Mouse (Mus musculus) lung, adult 2 months (tissue): ENCODE data around the gene Zc3h7b. TPM values are rescaled to one million over a fixed set of nuclear protein-coding genes. Genes with fewer than 3 reads are reported as not detected.
"Not testable (repeated sequence)": the region's sequence is repeated elsewhere in the genome, so short reads cannot be mapped to it uniquely, and the experiment has no call there.

ENCODE experiments used
- DNase-seq: peaks from one replicate; pipeline ENCODE4 v3.0.0; 2022
- H3K4me1 ChIP-seq: fragments of 200-500 bp; 2 replicates; pipeline ENCODE4 v1.6.1; 2011; ENCODE audit warnings: low read length; ENCODE audit not compliant: control insufficient read depth, insufficient read depth
- H3K4me3 ChIP-seq: fragments of 200-500 bp; replicated peaks from 2 replicates; pipeline ENCODE3; 2011; ENCODE audit warnings: low read depth, mild to moderate bottlenecking, control low read depth, low read length; ENCODE audit errors: extremely low read depth
- CTCF ChIP-seq: fragments of 200-500 bp; IDR thresholded peaks from 2 replicates; pipeline ENCODE4 v1.5.1; 2011; ENCODE audit warnings: mild to moderate bottlenecking, low read length, control low read depth; ENCODE audit not compliant: insufficient read depth
- POLR2A ChIP-seq: fragments of 200-500 bp; IDR thresholded peaks from 2 replicates; pipeline ENCODE4 v1.6.1; 2011; ENCODE audit warnings: low read depth, mild to moderate bottlenecking, control low read depth, low read length, borderline replicate concordance; ENCODE audit errors: extremely low read depth
- WGBS: fragments of 180-500 bp; shearing (Covaris S2); methylation state at CpG from one replicate; pipeline ENCODE4 v1.1.7; 2018; 5-methylcytosine and 5-hydroxymethylcytosine counted together
- polyA plus RNA-seq: library from polyadenylated mRNA; depleted of rRNA; stranded (reverse); fragments of >200 nt; gene quantifications from 2 replicates; pipeline ENCODE4 v1.2.3, GENCODE M21; 2012; rRNA removed

Gene Zc3h7b
- 47.5 and 52.4 TPM in 2 replicates for polyA plus RNA-seq

- H3K4me3 ChIP-seq, result peak within 1 kb of the TSS; percentile 91
- no peak for TF ChIP-seq CTCF
- peak; percentile 43; the same call in 1 of the 2 replicates for TF ChIP-seq POLR2A
- peak; percentile 78 for DNase-seq
- under 1% methylated on average over 65 of the region's 65 CpGs for WGBS
- peaks cover 4% of the 10 kb centered on the region; the same call in 1 of the 2 replicates for H3K4me1 ChIP-seq
Measured at GRCm38 (mm10) chr15:81744992-81745600, at the start of gene Zc3h7b, which contains the start of gene Rangap1. TSS of gene Zc3h7b (plus strand) at chr15:81745057. TSS of gene Rangap1 (minus strand) at chr15:81745530.

GRCm38 (mm10) chr15:81697175-81697574, 47.7 kb upstream of the Zc3h7b start, which contains the start of gene Chadl:
TSS of gene Chadl (minus strand) at chr15:81697287.
- DNase-seq, result no peak
- H3K4me3 ChIP-seq, result no peak within 1 kb of the TSS
- WGBS, result 70% methylated on average over 7 of the region's 7 CpGs
- H3K4me1 ChIP-seq, result peaks cover 2% of the 10 kb centered on the region; the same call in 1 of the 2 replicates
- TF ChIP-seq CTCF (no peak), POLR2A (no peak)

DNA sequence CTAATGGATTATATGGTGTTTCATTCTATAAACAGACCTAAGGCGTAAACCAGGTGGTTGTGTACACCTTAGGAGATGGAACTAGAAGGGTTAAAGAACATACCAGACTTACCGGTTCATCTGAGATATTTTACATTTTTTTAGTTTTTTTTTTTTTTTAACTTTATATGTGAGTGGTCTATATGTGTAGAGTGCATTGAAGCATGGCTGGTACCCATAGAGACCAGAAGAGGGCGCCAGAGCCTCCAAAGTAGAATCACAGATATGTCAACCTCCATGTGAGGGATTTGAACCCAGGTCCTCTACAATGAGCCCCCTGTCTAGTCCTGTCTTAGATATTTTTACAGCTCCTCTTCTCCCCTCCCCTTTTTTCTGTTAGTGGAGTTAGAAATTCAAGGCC, 47.0 kb upstream of the Zc3h7b start:
- Histone ChIP-seq H3K4me1 (peaks cover 2% of the 10 kb centered on the region; the same call in 1 of the 2 replicates), H3K4me3 (no peak overlapping the region)
- TF ChIP-seq POLR2A (no peak), CTCF (peak; percentile 43; the same call in 1 of the 2 replicates)
- DNase-seq, result no peak
- WGBS, result 42% methylated on average over 3 of the region's 3 CpGs

DNA sequence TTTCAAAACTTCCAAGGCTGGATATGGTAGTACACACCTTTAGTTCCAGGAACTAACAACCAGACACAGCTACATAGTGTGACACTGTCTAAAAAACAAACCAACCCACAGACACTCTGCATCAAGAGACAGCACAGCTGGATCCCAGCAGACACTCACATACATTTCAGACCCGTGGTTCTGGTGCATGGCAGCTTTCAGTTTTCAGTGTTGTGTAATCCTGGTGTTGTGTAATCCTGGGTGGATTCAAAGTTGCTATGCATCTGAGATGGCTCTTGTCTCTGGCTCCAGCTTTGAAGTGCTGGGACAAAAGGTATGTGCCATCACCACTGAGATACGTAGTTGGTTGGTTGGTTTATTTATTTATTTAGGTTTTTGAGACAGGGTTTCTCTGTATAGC, 46.3 kb upstream of the Zc3h7b start:
- no peak for DNase-seq
- no peak for TF ChIP-seq POLR2A
- no peak for TF ChIP-seq CTCF
- 33% methylated on average over 2 of the region's 2 CpGs for WGBS
- H3K4me3 ChIP-seq, result no peak overlapping the region
- H3K4me1 ChIP-seq, result peaks cover 2% of the 10 kb centered on the region; the same call in 1 of the 2 replicates

GRCm38 (mm10) chr15:81700161-81700560, 44.7 kb upstream of the Zc3h7b start:
- H3K4me1 ChIP-seq, result no peaks in the 10 kb centered on the region
- 60% methylated on average over 2 of the region's 2 CpGs for WGBS
- no peak overlapping the region for H3K4me3 ChIP-seq
- no peak for TF ChIP-seq CTCF
- no peak for TF ChIP-seq POLR2A
- no peak for DNase-seq

GRCm38 (mm10) chr15:81700601-81701000, 44.3 kb upstream of the Zc3h7b start:
- no peak for TF ChIP-seq CTCF
- no peak for TF ChIP-seq POLR2A
- no peak overlapping the region for H3K4me3 ChIP-seq
- WGBS, result 50% methylated on average over 8 of the region's 8 CpGs
- no peak for DNase-seq
- H3K4me1 ChIP-seq, result no peaks in the 10 kb centered on the region

GRCm38 (mm10) chr15:81701350-81701749, 43.5 kb upstream of the Zc3h7b start:
- not testable (repeated sequence) for DNase-seq, H3K4me3 ChIP-seq, H3K4me1 ChIP-seq
- 74% methylated on average over 4 of the region's 4 CpGs for WGBS

DNA sequence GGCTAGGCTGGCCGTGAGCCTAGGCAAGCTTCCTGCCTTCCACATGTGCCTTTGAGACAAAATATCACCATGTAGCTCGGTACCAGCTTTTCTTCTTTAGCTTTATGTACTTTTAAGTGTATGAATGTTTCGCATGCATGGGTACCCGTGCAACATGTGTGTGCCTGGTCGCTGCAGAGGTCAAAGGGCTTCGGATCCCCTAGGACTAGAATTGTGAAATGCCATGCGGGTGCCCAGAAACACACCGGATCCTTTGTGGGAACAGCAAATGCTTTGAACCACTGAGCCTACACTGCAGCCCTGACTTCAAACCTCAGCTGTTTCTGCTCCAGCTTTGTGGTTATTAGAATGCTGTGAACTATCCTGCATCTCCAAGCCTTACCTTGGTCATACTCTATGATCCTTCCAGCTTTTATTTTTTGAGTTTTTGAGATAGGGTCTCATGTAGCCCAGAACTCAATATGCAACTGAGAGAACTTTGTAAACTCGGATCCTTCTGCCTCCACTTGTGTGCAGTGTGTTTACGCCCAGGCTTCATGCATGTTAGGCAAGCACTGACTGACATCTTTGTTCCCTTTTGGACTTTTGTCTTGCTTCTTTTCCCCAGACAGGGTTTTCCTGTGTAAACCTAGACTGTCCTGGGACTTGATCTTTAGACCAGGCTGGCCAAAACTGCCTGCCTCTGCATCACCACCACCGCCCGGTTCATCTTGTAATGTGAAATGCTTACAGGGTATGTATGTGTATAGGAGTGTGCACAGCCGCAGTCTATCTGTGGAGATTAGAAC, 42.4 kb upstream of the Zc3h7b start:
- H3K4me1 ChIP-seq, result no peaks in the 10 kb centered on the region
- no peak for TF ChIP-seq CTCF
- no peak for TF ChIP-seq POLR2A
- DNase-seq, result no peak
- 87% methylated on average over 13 of the region's 13 CpGs for WGBS
- no peak overlapping the region for H3K4me3 ChIP-seq

- TF ChIP-seq CTCF (no peak), POLR2A (no peak)
- no peak for DNase-seq
- no peaks in the 10 kb centered on the region for H3K4me1 ChIP-seq
- 83% methylated on average over 3 of the region's 3 CpGs for WGBS
- H3K4me3 ChIP-seq, result no peak overlapping the region
Measured at GRCm38 (mm10) chr15:81703094-81703489, 41.8 kb upstream of the Zc3h7b start.

DNA sequence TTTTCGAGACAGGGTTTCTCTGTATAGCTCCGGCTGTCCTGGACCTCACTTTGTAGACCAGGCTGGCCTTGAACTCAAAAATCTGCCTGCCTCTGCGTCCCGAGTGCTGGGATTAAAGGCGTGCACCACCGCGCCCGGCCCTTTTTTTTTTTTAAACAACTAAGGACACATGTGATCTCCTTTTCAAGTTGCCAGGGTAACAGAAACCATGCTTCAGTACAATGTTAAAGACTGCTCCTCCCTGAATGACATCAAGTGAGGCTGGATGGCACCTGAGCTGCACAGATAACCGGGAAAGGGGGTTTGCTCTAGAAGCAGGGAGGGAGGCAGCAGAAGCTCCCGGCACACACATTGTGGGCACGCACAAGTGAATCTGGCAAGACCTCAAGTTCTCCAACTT, 35.9 kb upstream of the Zc3h7b start:
- no peak for DNase-seq
- Histone ChIP-seq H3K4me3 (no peak overlapping the region), H3K4me1 (no peaks in the 10 kb centered on the region)
- WGBS, result 91% methylated on average over 11 of the region's 11 CpGs
- no peak for TF ChIP-seq POLR2A
- TF ChIP-seq CTCF, result no peak
